Mouse (Mus musculus) right cerebral cortex, postnatal 25 days (tissue): ENCODE data around the gene Ttc28.

Experiments
- DNase-seq: peaks from one replicate; pipeline ENCODE4 v3.0.0; 2022

Ttc28 gene

GRCm38 (mm10) chr5:111012064-111012463 lies 132.5 kb downstream of the Ttc28 start:
- DNase-seq, result no peak

GRCm38 (mm10) chr5:111012587-111012986 lies 133.0 kb downstream of the Ttc28 start:
- no peak for DNase-seq

GRCm38 (mm10) chr5:111014960-111015359 lies 135.4 kb downstream of the Ttc28 start:
- DNase-seq, result no peak

- DNase-seq, result no peak
These were observed 137.7 kb downstream of the Ttc28 start for GRCm38 (mm10) chr5:111017319-111017718.

GRCm38 (mm10) chr5:111022339-111022738 lies 142.7 kb downstream of the Ttc28 start:
- DNase-seq, result no peak

GRCm38 (mm10) chr5:111022940-111023339 lies 143.3 kb downstream of the Ttc28 start:
- DNase-seq, result no peak

- DNase-seq, result no peak
These were observed 145.0 kb downstream of the Ttc28 start for GRCm38 (mm10) chr5:111024621-111025020.

GRCm38 (mm10) chr5:111025476-111025875 lies 145.9 kb downstream of the Ttc28 start:
- no peak for DNase-seq

GRCm38 (mm10) chr5:111026209-111026608 lies 146.6 kb downstream of the Ttc28 start:
- no peak for DNase-seq

GRCm38 (mm10) chr5:111028340-111028739 lies 148.7 kb downstream of the Ttc28 start:
- no peak for DNase-seq

GRCm38 (mm10) chr5:111028952-111029351 lies 149.3 kb downstream of the Ttc28 start:
- DNase-seq, result peak; percentile 35

GRCm38 (mm10) chr5:111032687-111033295 lies 153.2 kb downstream of the Ttc28 start:
- no peak for DNase-seq

GRCm38 (mm10) chr5:111033489-111033888 lies 153.9 kb downstream of the Ttc28 start:
- DNase-seq, result no peak

GRCm38 (mm10) chr5:111037123-111037748 lies 157.6 kb downstream of the Ttc28 start:
- no peak for DNase-seq

- no peak for DNase-seq
These were observed 160.2 kb downstream of the Ttc28 start for GRCm38 (mm10) chr5:111039771-111040170.

- no peak for DNase-seq
These were observed 162.3 kb downstream of the Ttc28 start for GRCm38 (mm10) chr5:111041952-111042351.

- no peak for DNase-seq
These were observed 164.6 kb downstream of the Ttc28 start for GRCm38 (mm10) chr5:111044193-111044592.

GRCm38 (mm10) chr5:111046359-111046758 lies 166.8 kb downstream of the Ttc28 start:
- no peak for DNase-seq

- no peak for DNase-seq
These were observed 167.4 kb downstream of the Ttc28 start for GRCm38 (mm10) chr5:111046841-111047476.

- DNase-seq, result no peak
These were observed 168.4 kb downstream of the Ttc28 start for GRCm38 (mm10) chr5:111048036-111048435.

- DNase-seq, result no peak
These were observed 170.0 kb downstream of the Ttc28 start for GRCm38 (mm10) chr5:111049584-111049983.

GRCm38 (mm10) chr5:111050135-111050534 lies 170.5 kb downstream of the Ttc28 start:
- DNase-seq, result no peak

GRCm38 (mm10) chr5:111054380-111054779 lies 174.8 kb downstream of the Ttc28 start:
- DNase-seq, result no peak

GRCm38 (mm10) chr5:111054848-111055428 lies 175.3 kb downstream of the Ttc28 start:
- no peak for DNase-seq
